Mouse (Mus musculus): ENCODE data around the gene Hif3a. TPM values are rescaled to one million over a fixed set of nuclear protein-coding genes. Genes with fewer than 3 reads are reported as not detected.

Hif3a gene
- total and polyA plus RNA-seq, 3 experiments, result 8.0 to 37.9 TPM; not detected in 1

- TF ChIP-seq POLR2AphosphoS5 (IDR thresholded peaks at IDR 0.05; ENCODE audit: borderline replicate concordance, low read depth, low read length) (no peak), CTCF (IDR thresholded peaks at IDR 0.05 in 2 of 3, conservative IDR thresholded peaks at IDR 0.05 in 1 of 3; ENCODE audit: control insufficient read depth in 1 of 3, insufficient read depth in 1 of 3, low read depth in 2 of 3, low read length in 3 of 3, poor library complexity in 1 of 3, severe bottlenecking in 1 of 3) (no peak), USF1 (IDR thresholded peaks at IDR 0.05; ENCODE audit: low read depth, low read length) (no peak)
These were observed 42.6 kb downstream of the Hif3a start (continued) for GRCm38 (mm10) chr7:17019426-17020166.

DNA sequence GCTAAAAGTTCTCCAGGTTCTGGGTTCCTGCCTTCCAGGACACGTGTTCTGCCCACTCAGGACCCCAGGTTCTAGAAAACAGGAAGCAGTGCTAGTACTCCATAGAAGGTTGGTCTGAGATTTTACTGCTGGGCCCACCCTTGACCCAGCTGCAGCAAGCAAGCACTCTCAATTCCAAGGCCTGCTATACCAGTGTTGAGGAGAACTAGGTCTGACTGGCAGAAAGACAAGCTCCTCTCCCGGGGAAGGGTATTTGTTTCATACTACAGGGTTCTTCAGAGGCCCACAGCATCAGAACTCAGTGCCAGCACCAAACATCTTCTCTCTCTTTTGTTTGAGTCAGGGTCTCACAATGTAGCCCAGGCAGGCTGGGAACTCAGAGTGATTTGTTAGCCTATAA is 44.3 kb downstream of the Hif3a start:
- Histone ChIP-seq H3K27ac (ENCODE audit: control insufficient read depth, low read depth, low read length) (no peak overlapping the region), H3K27me3 (ENCODE audit: control insufficient read depth in 1 of 2, insufficient read depth in 2 of 2, low read length in 2 of 2) (no peaks in the 10 kb centered on the region), H3K79me2 (ENCODE audit: control insufficient read depth, insufficient read depth, low read length, poor library complexity) (peaks cover 16% of the 10 kb centered on the region), H3K36me3 (ENCODE audit: control insufficient read depth in 1 of 2, insufficient read depth in 2 of 2, low read length in 2 of 2) (peaks cover 15 to 26% of the 10 kb centered on the region in 2 experiments), H3K4me3 (ENCODE audit: control insufficient read depth in 1 of 2, insufficient read depth in 1 of 2, low read depth in 2 of 2, low read length in 2 of 2) (no peak overlapping the region), H3K4me1 (ENCODE audit: control insufficient read depth in 1 of 2, insufficient read depth in 2 of 2, low read length in 2 of 2) (peaks cover 11 to 16% of the 10 kb centered on the region in 2 experiments), H3K9ac (ENCODE audit: control insufficient read depth, low read depth, low read length, poor library complexity, severe bottlenecking) (no peak overlapping the region), H3K9me3 (replicated peaks; ENCODE audit: insufficient read depth, low read length) (no peaks in the 10 kb centered on the region)
- DNase-seq (ENCODE audit: low read depth, low spot score), result no peak
- no peak for TF ChIP-seq CTCF (IDR thresholded peaks at IDR 0.05 in 2 of 3, conservative IDR thresholded peaks at IDR 0.05 in 1 of 3; ENCODE audit: control insufficient read depth in 1 of 3, insufficient read depth in 1 of 3, low read depth in 2 of 3, low read length in 3 of 3, poor library complexity in 1 of 3, severe bottlenecking in 1 of 3)
- no peak for TF ChIP-seq HCFC1 (IDR thresholded peaks at IDR 0.05; ENCODE audit: low read depth, low read length)
- no peak for TF ChIP-seq ZC3H11A (IDR thresholded peaks at IDR 0.05; ENCODE audit: low read depth, low read length)
- TF ChIP-seq JUND (IDR thresholded peaks at IDR 0.05; ENCODE audit: low read depth, low read length), result no peak
- TF ChIP-seq USF1 (IDR thresholded peaks at IDR 0.05; ENCODE audit: low read depth, low read length), result no peak
- no peak for TF ChIP-seq TCF12 (IDR thresholded peaks at IDR 0.05; ENCODE audit: low read depth, low read length)
- no peak for TF ChIP-seq ZMIZ1 (IDR thresholded peaks at IDR 0.05; ENCODE audit: low read depth, low read length)
- TF ChIP-seq KAT2A (conservative IDR thresholded peaks at IDR 0.05; ENCODE audit: low read depth, low read length), result no peak

DNA sequence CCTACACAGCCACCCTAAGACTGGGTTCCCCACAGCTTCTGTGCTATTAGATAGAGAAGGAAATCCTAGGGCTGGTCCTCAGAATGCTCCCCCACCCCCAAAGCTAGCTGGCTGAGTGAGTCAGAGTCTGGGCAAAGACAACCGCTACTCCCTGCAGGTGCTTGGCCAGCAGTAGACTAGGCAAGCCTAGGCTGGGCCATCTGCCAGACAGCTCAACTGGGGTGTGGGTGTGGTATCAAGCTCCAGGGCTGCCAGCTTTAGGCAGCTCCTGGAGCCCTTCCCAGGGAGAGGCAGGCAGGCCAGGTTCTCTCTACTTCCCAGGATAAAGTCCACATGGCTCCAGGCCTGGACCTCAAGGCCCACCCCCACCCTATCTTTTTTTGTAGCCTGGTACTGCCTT is 45.2 kb downstream of the Hif3a start:
- no peak overlapping the region for H3K27ac ChIP-seq (ENCODE audit: control insufficient read depth, low read depth, low read length)
- TF ChIP-seq GABPA (IDR thresholded peaks at IDR 0.05; ENCODE audit: low read depth, low read length) (no peak), CHD1 (IDR thresholded peaks at IDR 0.05; ENCODE audit: low read depth, low read length) (no peak), MAFK (IDR thresholded peaks at IDR 0.05; ENCODE audit: borderline replicate concordance, low read depth, low read length) (no peak), SIN3A (IDR thresholded peaks at IDR 0.05; ENCODE audit: low read length) (peak; percentile 54), MEF2A (IDR thresholded peaks at IDR 0.05; ENCODE audit: extremely low read depth, insufficient replicate concordance, low read depth, low read length, poor library complexity, severe bottlenecking) (no peak), UBTF (IDR thresholded peaks at IDR 0.05; ENCODE audit: borderline replicate concordance, insufficient read depth, low read depth, low read length) (no peak), KAT2A (conservative IDR thresholded peaks at IDR 0.05; ENCODE audit: low read depth, low read length) (no peak), ELF1 (IDR thresholded peaks at IDR 0.05; ENCODE audit: low read depth, low read length) (no peak), BHLHE40 (IDR thresholded peaks at IDR 0.05; ENCODE audit: borderline replicate concordance, low read depth, low read length) (peak; percentile 44; the same call in 1 of the 2 replicates), TBP (IDR thresholded peaks at IDR 0.05; ENCODE audit: low read depth, low read length) (0 out of 2 replicates have a peak, but pooled peaks have one; percentile 13), JUND (IDR thresholded peaks at IDR 0.05; ENCODE audit: low read depth, low read length) (no peak), ZKSCAN1 (IDR thresholded peaks at IDR 0.05; ENCODE audit: low read depth, low read length) (no peak), EP300 (IDR thresholded peaks at IDR 0.05; ENCODE audit: low read depth in 1 of 2, low read length in 2 of 2) (peak; percentile 52 to 74), MXI1 (IDR thresholded peaks at IDR 0.05; ENCODE audit: low read depth, low read length) (peak; percentile 40; the same call in 1 of the 2 replicates), POLR2A (IDR thresholded peaks at IDR 0.05; ENCODE audit: control insufficient read depth in 1 of 2, insufficient read depth in 1 of 2, low read depth in 1 of 2, low read length in 2 of 2, poor library complexity in 1 of 2) (0 out of 4 replicates have a peak, but pooled peaks of 1 of the 2 experiments have one; percentile 18), ZNF384 (IDR thresholded peaks at IDR 0.05; ENCODE audit: low read depth, low read length) (no peak), ZMIZ1 (IDR thresholded peaks at IDR 0.05; ENCODE audit: low read depth, low read length) (no peak), POLR2AphosphoS5 (IDR thresholded peaks at IDR 0.05; ENCODE audit: borderline replicate concordance, low read depth, low read length) (no peak), ETS1 (IDR thresholded peaks at IDR 0.05; ENCODE audit: low read depth, low read length) (peak; percentile 90), E2F4 (IDR thresholded peaks at IDR 0.05; ENCODE audit: borderline replicate concordance, low read depth, low read length) (no peak)

More for the DNA sequence above, 45.2 kb downstream of the Hif3a start:
- H3K9ac ChIP-seq (ENCODE audit: control insufficient read depth, low read depth, low read length, poor library complexity, severe bottlenecking), result no peak overlapping the region
- DNase-seq (ENCODE audit: low read depth, low spot score), result peak; percentile 92
- peaks cover 11 to 16% of the 10 kb centered on the region in 2 experiments for H3K4me1 ChIP-seq (ENCODE audit: control insufficient read depth in 1 of 2, insufficient read depth in 2 of 2, low read length in 2 of 2)
- H3K27me3 ChIP-seq (ENCODE audit: control insufficient read depth in 1 of 2, insufficient read depth in 2 of 2, low read length in 2 of 2), result no peaks in the 10 kb centered on the region
- peaks cover 16% of the 10 kb centered on the region for H3K79me2 ChIP-seq (ENCODE audit: control insufficient read depth, insufficient read depth, low read length, poor library complexity)
- no peaks in the 10 kb centered on the region for H3K9me3 ChIP-seq (replicated peaks; ENCODE audit: insufficient read depth, low read length)
- H3K36me3 ChIP-seq (ENCODE audit: control insufficient read depth in 1 of 2, insufficient read depth in 2 of 2, low read length in 2 of 2), result peaks cover 15 to 26% of the 10 kb centered on the region in 2 experiments
- no peak overlapping the region for H3K4me3 ChIP-seq (ENCODE audit: control insufficient read depth in 1 of 2, insufficient read depth in 1 of 2, low read depth in 2 of 2, low read length in 2 of 2)

Data from MEL (cell line).